Mouse (Mus musculus) liver, embryonic 16.5 days (tissue): ENCODE measurements around the gene Ptprh. TPM values are rescaled to one million over a fixed set of nuclear protein-coding genes. Genes with fewer than 3 reads are reported as not detected.
"Not testable (repeated sequence)": the region's sequence is repeated elsewhere in the genome, so short reads cannot be mapped to it uniquely, and the experiment has no call there.

Experiments
- ATAC-seq: fragments of 200-750 bp; cut with Nextera tagmentation; 2 replicates; pipeline ENCODE4 v1.8.0; 2017; ENCODE audit warnings: low read depth, mild to moderate bottlenecking, moderate number of reproducible peaks, moderate library complexity
- H3K27ac ChIP-seq: fragments of 300-500 bp; sonication (generic); 2 replicates; pipeline ENCODE4 v1.5.1; 2014; ENCODE audit warnings: mild to moderate bottlenecking, low read length
- H3K27me3 ChIP-seq: fragments of 300-500 bp; sonication (generic); 2 replicates; pipeline ENCODE4 v1.6.1; 2014; ENCODE audit warnings: low read depth, low read length, mixed read lengths; ENCODE audit not compliant: control insufficient read depth, insufficient read depth
- H3K36me3 ChIP-seq: fragments of 300-500 bp; sonication (generic); 2 replicates; pipeline ENCODE4 v1.6.1; 2014; ENCODE audit warnings: mild to moderate bottlenecking; ENCODE audit not compliant: control insufficient read depth, insufficient read depth
- H3K4me1 ChIP-seq: fragments of 300-500 bp; sonication (generic); 2 replicates; pipeline ENCODE4 v1.6.1; 2014; ENCODE audit warnings: low read depth, low read length, mixed read lengths; ENCODE audit not compliant: control insufficient read depth
- H3K4me2 ChIP-seq: fragments of 300-500 bp; sonication (generic); 2 replicates; pipeline ENCODE4 v1.6.1; 2014; ENCODE audit warnings: low read depth, low read length, mixed read lengths
- H3K4me3 ChIP-seq: fragments of 300-500 bp; sonication (generic); 2 replicates; pipeline ENCODE4 v1.5.1; 2014; ENCODE audit warnings: low read depth, mild to moderate bottlenecking, low read length
- H3K9ac ChIP-seq: fragments of 300-500 bp; sonication (generic); 2 replicates; pipeline ENCODE4 v1.6.1; 2014; ENCODE audit warnings: low read depth, low read length
- H3K9me3 ChIP-seq: fragments of 300-500 bp; sonication (generic); replicated peaks from 2 replicates; pipeline ENCODE4 v1.6.1; 2016; ENCODE audit warnings: low read length; ENCODE audit not compliant: control insufficient read depth
- WGBS: fragments of 180-500 bp; shearing (Covaris S2); extraction: QIAGEN DNeasy Blood & Tissue Kit; methylation state at CpG from one replicate; pipeline ENCODE4 v1.1.7; 2014; ENCODE audit not compliant: insufficient replicate concordance; 5-methylcytosine and 5-hydroxymethylcytosine counted together
- polyA plus RNA-seq: library from polyadenylated mRNA; unstranded; fragments of >200 nt; fragmentation: Nextera tagmentation; extraction: Ambion mirVana; gene quantifications from 2 replicates; pipeline ENCODE4 v1.2.1, GENCODE M21; 2015

Gene Ptprh
- polyA plus RNA-seq, 1 experiment from 2014 or later: 0.02 TPM

GRCm38 (mm10) chr7:4539019-4539418 is 64.8 kb downstream of the Ptprh start:
- Histone ChIP-seq H3K27me3 (no peaks in the 10 kb centered on the region; the same call in none of the 2 replicates), H3K4me1 (no peaks in the 10 kb centered on the region), H3K4me2 (no peak overlapping the region), H3K9ac (no peak overlapping the region), H3K27ac (no peak overlapping the region), H3K4me3 (no peak overlapping the region), H3K36me3 (no peaks in the 10 kb centered on the region), H3K9me3 (no peaks in the 10 kb centered on the region)
- no peak for ATAC-seq
- 60% methylated on average over 2 of the region's 2 CpGs for WGBS

DNA sequence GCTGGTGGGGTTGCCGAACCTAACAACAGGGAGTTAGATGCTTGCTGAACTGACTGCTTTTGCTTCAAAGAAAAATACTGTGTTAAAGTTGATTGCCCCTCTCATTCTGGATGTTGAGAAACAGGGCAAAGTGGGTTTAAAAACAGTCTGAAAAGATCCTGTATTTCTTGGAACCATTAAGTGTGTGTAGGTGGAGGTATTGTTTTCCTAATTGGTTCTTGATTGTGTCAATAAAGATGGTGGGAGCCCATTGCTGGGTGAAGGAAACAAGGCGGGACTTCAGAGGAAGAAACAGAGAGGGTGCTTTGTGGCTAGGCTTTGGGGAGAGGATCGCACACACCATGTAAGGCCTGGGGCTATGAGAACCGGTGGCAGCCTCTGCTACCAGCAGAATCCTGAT is 66.7 kb downstream of the Ptprh start:
- Histone ChIP-seq H3K4me3 (no peak overlapping the region), H3K4me1 (no peaks in the 10 kb centered on the region), H3K4me2 (no peak overlapping the region), H3K9me3 (no peaks in the 10 kb centered on the region), H3K27ac (no peak overlapping the region), H3K9ac (no peak overlapping the region), H3K27me3 (peaks cover 3% of the 10 kb centered on the region), H3K36me3 (no peaks in the 10 kb centered on the region)
- no peak for ATAC-seq
- WGBS: 36% methylated on average over 4 of the region's 4 CpGs

- H3K4me2 ChIP-seq: no peak overlapping the region
- H3K4me3 ChIP-seq: no peak overlapping the region
- 81% methylated on average over 4 of the region's 4 CpGs for WGBS
- ATAC-seq: no peak
- H3K9me3 ChIP-seq: no peaks in the 10 kb centered on the region
- H3K27ac ChIP-seq: no peak overlapping the region
- no peaks in the 10 kb centered on the region for H3K4me1 ChIP-seq
- H3K36me3 ChIP-seq: no peaks in the 10 kb centered on the region
- H3K27me3 ChIP-seq: peaks cover 8% of the 10 kb centered on the region
- no peak overlapping the region for H3K9ac ChIP-seq
These were observed 67.5 kb downstream of the Ptprh start for GRCm38 (mm10) chr7:4536369-4536768.

GRCm38 (mm10) chr7:4532005-4532729 is 71.7 kb downstream of the Ptprh start, which contains the start of gene Dnaaf3:
TSS of gene Dnaaf3 (minus strand) at chr7:4532453.
- H3K27me3 ChIP-seq: peaks cover 9% of the 10 kb centered on the region
- H3K4me2 ChIP-seq: peak within 1 kb of the TSS; percentile 38
- WGBS: 6% methylated on average over 28 of the region's 28 CpGs
- ATAC-seq: peak; percentile 93
- no peaks in the 10 kb centered on the region for H3K36me3 ChIP-seq
- H3K9me3 ChIP-seq: no peaks in the 10 kb centered on the region
- no peak within 1 kb of the TSS for H3K27ac ChIP-seq
- H3K4me3 ChIP-seq: peak within 1 kb of the TSS; percentile 26; the same call in 1 of the 2 replicates
- H3K9ac ChIP-seq: no peak within 1 kb of the TSS
- H3K4me1 ChIP-seq: no peaks in the 10 kb centered on the region

- 60% methylated on average over 7 of the region's 8 CpGs for WGBS
- ATAC-seq: not testable (repeated sequence)
These were observed 73.7 kb downstream of the Ptprh start for GRCm38 (mm10) chr7:4530166-4530565.

DNA sequence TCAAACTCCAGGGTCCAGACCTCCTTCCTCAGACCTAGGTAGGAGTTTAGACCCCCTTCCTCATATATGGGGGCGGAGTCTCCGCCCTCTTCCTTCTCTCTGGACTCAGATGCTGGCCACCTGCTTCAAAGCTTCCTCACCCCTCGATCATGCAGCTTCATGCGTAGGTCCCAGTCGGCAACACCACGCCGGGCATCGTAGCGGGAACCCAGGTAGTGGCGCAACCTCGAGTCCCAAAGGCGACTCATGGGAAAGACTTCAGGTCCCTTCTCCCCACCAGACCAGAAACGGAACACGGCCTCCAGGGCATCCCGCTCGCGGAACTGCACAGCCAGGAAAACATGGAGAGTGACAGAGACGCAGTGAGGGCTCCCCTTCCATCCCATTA is 76.5 kb downstream of the Ptprh start:
- H3K27ac ChIP-seq: no peak overlapping the region
- H3K9me3 ChIP-seq: no peaks in the 10 kb centered on the region
- H3K36me3 ChIP-seq: no peaks in the 10 kb centered on the region
- H3K9ac ChIP-seq: no peak overlapping the region
- no peak overlapping the region for H3K4me3 ChIP-seq
- 61% methylated on average over 18 of the region's 18 CpGs for WGBS
- H3K4me2 ChIP-seq: peak overlapping the region; percentile 45
- no peaks in the 10 kb centered on the region; the same call in none of the 2 replicates for H3K4me1 ChIP-seq
- peaks cover 7% of the 10 kb centered on the region for H3K27me3 ChIP-seq
- no peak for ATAC-seq

More at GRCm38 (mm10) chr7:4530166-4530565, 73.7 kb downstream of the Ptprh start:
- not testable (repeated sequence) for H3K4me3 ChIP-seq, H3K4me1 ChIP-seq, H3K36me3 ChIP-seq, H3K4me2 ChIP-seq, H3K27me3 ChIP-seq, H3K27ac ChIP-seq, H3K9ac ChIP-seq, H3K9me3 ChIP-seq

DNA sequence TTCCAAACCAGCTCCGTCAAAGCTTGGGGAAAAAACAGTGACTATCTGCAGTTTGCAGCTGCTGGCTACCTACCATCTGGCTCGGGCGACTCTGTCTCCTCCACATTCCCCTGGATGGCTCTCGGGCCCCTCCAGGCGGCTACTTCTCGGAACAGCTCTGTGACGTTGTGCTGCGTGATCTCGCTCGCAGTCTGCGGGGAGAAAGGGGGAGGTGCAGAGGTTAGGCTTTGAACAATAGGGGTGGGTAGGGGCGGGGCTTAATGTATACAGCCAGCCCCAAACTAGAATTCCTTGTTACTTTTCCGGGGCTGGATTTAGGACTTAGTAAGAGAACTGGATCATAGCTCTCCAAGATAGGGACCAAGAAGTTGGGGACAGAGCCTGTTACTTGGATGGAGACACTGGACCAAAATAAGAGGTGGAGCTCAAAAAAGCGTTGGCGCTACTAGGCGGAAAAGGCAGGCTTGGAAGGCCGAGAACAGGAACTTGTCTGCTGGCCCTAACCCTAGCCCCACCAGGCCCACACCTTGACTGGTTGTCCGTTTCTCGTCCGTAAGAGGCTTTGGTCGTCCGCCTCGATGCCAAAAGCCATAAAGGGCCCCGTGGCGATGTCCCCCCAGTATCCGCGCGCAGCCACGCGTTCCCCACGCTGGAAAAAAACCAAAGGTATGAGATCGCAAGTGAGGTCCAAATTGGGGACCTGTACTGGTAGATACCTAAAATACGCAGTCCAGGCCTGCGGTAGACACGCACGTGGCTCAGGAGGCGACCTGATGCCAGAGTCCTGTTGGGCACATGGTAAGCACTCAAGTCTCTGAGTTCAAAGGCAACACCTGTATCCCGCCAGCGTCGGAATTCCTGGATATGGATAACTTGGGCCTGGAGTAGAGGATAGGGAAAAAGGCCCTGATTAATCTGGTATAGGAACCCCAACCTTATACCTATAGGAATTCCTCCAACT is 77.2 kb downstream of the Ptprh start:
- ATAC-seq: peak; percentile 84
- H3K27me3 ChIP-seq: peaks cover 3% of the 10 kb centered on the region
- no peaks in the 10 kb centered on the region; the same call in none of the 2 replicates for H3K4me1 ChIP-seq
- H3K36me3 ChIP-seq: no peaks in the 10 kb centered on the region
- H3K4me3 ChIP-seq: peak overlapping the region; percentile 38
- no peaks in the 10 kb centered on the region for H3K9me3 ChIP-seq
- H3K4me2 ChIP-seq: peak overlapping the region; percentile 45
- 21% methylated on average over 40 of the region's 40 CpGs for WGBS
- no peak overlapping the region for H3K27ac ChIP-seq
- peak overlapping the region; percentile 10; the same call in 1 of the 2 replicates for H3K9ac ChIP-seq

DNA sequence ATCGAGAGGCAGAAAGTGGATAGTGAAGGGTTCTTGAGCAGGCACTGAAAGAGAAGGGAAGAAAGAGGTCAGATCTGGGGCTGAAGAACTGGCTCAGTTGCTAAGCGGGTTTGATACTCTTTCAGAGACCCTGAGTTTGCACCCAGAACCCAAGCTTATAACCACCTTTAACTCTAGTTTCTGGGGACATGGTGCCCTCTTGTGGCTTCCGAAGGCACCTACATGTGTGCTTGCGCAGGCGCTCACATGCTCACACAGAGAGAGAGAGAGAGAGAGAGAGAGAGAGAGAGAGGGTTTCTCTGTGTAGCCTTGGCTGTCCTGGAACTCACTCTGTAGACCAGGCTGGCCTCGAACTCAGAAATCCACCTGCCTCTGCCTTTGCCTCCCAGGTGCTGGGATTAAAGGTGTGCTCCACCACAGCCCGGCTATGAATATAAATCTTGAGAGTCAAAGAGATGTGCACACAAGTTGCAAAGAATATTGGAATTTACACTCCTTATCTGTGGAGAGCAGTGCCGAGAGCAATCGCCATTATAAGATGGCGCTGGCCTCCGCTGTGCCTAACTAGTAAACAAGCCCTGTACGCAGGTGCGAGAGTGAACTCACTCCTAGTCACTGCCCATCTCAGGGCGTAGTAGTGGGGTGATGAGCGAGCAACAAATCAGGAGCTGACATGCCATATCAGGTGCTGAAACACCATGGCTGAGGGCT is 79.5 kb downstream of the Ptprh start, which contains the start of gene Tnni3:
Tnni3 (minus strand) TSS at position 18 of the 711 bp plus-strand sequence.
- H3K9me3 ChIP-seq, H3K4me2 ChIP-seq, H3K27ac ChIP-seq, H3K9ac ChIP-seq, H3K4me1 ChIP-seq, H3K27me3 ChIP-seq, H3K36me3 ChIP-seq, H3K4me3 ChIP-seq: not testable (repeated sequence)
- WGBS: 52% methylated on average over 15 of the region's 15 CpGs
- 0 out of 2 replicates have a peak, but pooled peaks have one; percentile 28 for ATAC-seq
